Mouse (Mus musculus) natural killer cell, adult 2 months (primary cell): ENCODE data around the gene Gpr3.

Source experiments
- DNase-seq, 2 experiments: peaks; one replicate each; pipeline ENCODE4 v3.0.0; 2022; ENCODE audit warnings: low spot score in 2 of 2

Gene Gpr3

GRCm38 (mm10) chr4:133198337-133199180 lies 13.8 kb downstream of the Gpr3 start:
- no peak for DNase-seq

GRCm38 (mm10) chr4:133197801-133198286 lies 14.5 kb downstream of the Gpr3 start:
- no peak for DNase-seq

GRCm38 (mm10) chr4:133197355-133197754 lies 15.0 kb downstream of the Gpr3 start:
- no peak for DNase-seq

- peak in 1 of 2 experiments; percentile 68 for DNase-seq
Measured at GRCm38 (mm10) chr4:133196852-133197251, 15.5 kb downstream of the Gpr3 start.

GRCm38 (mm10) chr4:133196136-133196535 lies 16.2 kb downstream of the Gpr3 start:
- DNase-seq, result no peak

- DNase-seq, result no peak
Measured at GRCm38 (mm10) chr4:133195014-133195413, 17.3 kb downstream of the Gpr3 start.

- DNase-seq, result no peak
Measured at GRCm38 (mm10) chr4:133194482-133194881, 17.9 kb downstream of the Gpr3 start.

- DNase-seq, result no peak
Measured at GRCm38 (mm10) chr4:133189396-133189795, 22.9 kb downstream of the Gpr3 start.

- no peak for DNase-seq
Measured at GRCm38 (mm10) chr4:133186856-133187255, 25.5 kb downstream of the Gpr3 start.

- DNase-seq, result no peak
Measured at GRCm38 (mm10) chr4:133185893-133186292, 26.4 kb downstream of the Gpr3 start.

- DNase-seq, result peak in 1 of 2 experiments; percentile 31
Measured at GRCm38 (mm10) chr4:133184898-133185665, 27.3 kb downstream of the Gpr3 start.

GRCm38 (mm10) chr4:133184031-133184897 lies 28.1 kb downstream of the Gpr3 start:
- no peak for DNase-seq

GRCm38 (mm10) chr4:133182439-133183033 lies 29.8 kb downstream of the Gpr3 start:
- peak in 1 of 2 experiments; percentile 16 for DNase-seq

- DNase-seq, result no peak
Measured at GRCm38 (mm10) chr4:133179258-133179657, 33.1 kb downstream of the Gpr3 start.

- no peak for DNase-seq
Measured at GRCm38 (mm10) chr4:133178305-133178704, 34.0 kb downstream of the Gpr3 start.

- DNase-seq, result no peak
Measured at GRCm38 (mm10) chr4:133176761-133177403, 35.5 kb downstream of the Gpr3 start.

- no peak for DNase-seq
Measured at GRCm38 (mm10) chr4:133175998-133176760, 36.2 kb downstream of the Gpr3 start.

- DNase-seq, result no peak
Measured at GRCm38 (mm10) chr4:133175274-133175673, 37.1 kb downstream of the Gpr3 start.

- DNase-seq, result no peak
Measured at GRCm38 (mm10) chr4:133174361-133174760, 38.0 kb downstream of the Gpr3 start.

- DNase-seq, result no peak
Measured at GRCm38 (mm10) chr4:133172451-133172850, 39.9 kb downstream of the Gpr3 start.
